Mouse (Mus musculus): Measurements from ENCODE around the gene Stub1. TPM values are rescaled to one million over a fixed set of nuclear protein-coding genes. Genes with fewer than 3 reads are reported as not detected.
A peak's percentile ranks its signal among the peaks of the same experiment; 100 is the strongest.

Gene Stub1
- total RNA-seq, 2 experiments from 2014 or later: 138 to 157 TPM

DNA sequence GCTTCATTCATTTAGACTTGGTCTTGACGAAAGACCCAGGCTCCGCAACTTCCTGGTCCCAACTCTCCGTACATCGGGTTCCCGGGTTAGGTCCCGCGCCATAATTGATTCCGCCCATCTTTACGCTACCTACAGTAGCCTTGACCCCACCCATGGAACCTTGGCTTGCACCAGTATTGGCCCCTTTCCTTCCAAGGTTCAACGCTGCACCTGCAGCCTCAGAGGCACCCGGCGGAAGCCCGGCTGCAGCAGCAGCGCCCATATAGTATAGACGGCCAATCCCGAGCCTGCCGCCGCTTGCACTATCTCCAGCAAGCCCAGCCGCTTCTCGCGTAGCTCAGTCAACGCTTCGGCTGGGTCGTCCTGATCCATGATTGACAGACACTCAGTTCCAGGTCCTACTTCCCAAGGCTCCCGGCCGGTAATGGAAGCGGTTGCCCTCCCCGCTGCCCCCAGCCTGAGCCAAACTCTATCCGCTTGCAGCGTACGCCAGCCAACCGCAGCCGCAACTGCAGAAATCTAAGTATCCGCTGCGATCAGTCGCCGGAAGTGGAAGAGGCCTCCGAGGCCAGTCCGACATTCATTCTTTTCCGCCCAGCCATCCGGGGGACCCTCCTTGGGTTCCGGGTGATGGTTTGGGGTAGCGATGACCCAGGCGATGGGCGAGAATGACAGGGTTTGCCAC lies 41.2 kb downstream of the Stub1 start:
- peak; percentile 92 for DNase-seq

DNA sequence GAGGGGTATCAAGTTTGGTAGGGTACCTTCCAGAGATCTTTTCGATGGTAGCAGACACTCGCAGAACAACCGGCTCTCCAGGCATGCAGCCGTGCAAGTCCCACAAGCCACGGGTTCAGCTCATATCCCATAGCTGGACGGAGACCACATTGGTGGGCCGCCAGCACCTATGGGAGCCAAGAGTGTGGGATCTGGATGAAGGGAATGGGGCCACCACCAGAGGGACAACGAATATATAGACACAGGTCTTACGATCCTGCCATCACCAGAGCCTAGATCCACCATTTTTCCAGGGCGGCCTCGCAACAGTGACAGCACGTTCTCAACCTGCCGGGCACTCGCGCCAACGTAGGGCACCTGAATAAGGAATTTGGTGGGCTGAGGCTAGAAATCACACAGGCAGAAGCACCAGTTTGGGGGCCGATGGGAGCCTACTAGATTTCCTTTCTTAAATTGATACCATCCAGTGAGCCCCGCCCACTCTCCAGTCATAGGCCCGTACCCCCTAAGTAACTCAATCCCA lies 41.8 kb downstream of the Stub1 start:
- no peak for DNase-seq

DNA sequence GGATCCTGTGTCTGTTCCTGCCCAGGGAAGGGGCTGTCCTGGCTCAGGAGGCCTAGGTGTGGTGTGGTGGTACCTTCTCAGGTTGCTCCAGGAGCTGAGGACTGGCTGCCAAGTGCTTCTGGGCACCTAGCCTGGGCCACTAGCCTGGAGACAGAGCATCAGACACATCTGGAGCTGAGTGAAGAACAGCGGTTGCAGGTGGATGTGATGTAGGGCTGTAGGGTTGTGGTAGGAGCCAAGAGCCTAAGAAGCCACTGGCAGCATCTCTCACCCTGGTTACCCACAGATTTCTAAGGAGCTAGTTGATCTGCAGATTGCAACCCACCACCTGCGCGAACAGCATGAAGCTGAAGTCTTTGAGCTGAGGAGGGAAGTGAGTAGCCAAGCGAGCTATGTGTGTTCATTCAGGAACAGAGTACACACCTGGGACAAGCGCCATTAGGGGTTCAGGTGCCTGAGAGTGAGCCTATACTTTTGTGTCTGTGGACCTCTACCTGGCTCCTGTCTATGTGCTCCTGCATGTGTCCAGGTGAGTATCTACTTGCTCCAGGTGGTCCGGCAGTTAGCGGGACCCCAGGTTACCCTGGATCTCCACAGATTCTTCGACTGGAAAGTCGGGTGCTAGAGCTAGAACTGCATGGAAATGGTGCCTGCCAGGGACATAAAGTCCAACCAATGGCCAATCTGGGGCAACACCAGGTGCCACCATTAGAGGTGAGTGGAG lies 46.3 kb downstream of the Stub1 start:
- DNase-seq: no peak

DNA sequence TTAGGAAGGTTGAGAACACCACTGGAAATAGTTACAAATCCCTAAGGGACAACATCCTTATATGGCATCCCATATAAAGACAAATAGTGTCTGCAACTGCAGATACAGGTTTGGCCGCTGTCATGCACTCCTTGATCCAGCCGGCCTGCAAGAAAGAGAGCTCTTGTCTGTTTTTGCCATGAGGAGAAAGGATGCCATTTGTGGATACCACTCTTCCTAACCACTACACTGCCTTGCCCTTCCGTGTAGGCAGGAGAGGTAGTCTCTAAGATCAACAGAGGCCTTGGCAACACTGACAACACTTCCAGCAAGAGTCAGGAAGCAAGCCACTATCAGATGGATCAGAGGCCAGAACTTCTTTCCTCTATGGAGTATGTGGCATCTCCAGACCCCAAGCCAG lies 46.9 kb downstream of the Stub1 start, which contains the start of gene Ccdc78:
Gene Ccdc78, plus strand, starts transcription at position 301 of the 400 bp plus-strand sequence.
- DNase-seq: no peak

DNA sequence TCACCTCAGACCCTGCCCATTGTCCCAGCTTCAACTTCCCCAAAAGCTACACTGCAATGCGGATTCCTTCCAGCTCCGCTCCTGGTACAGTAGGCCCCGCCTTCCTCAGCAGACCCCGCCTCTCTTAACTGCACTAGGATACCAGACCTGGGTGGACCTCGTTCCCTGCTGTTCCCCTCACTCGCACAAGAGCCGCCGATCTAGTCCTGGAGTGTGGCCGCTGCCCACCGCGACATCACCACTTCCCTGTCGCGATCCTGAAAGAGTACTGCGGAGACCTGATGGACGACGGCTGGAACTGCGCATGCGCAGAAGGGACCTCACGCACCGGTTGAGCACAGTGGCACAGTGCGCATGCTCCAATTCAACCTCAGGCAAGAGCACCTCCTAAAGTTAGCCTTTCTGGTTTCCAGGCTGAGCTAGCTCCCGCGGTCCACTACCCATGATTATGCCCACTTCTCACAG lies 47.9 kb downstream of the Stub1 start, which contains the start of gene Haghl:
Gene Haghl, minus strand, starts transcription at position 393 of the 465 bp plus-strand sequence.
- DNase-seq: peak; percentile 95

DNA sequence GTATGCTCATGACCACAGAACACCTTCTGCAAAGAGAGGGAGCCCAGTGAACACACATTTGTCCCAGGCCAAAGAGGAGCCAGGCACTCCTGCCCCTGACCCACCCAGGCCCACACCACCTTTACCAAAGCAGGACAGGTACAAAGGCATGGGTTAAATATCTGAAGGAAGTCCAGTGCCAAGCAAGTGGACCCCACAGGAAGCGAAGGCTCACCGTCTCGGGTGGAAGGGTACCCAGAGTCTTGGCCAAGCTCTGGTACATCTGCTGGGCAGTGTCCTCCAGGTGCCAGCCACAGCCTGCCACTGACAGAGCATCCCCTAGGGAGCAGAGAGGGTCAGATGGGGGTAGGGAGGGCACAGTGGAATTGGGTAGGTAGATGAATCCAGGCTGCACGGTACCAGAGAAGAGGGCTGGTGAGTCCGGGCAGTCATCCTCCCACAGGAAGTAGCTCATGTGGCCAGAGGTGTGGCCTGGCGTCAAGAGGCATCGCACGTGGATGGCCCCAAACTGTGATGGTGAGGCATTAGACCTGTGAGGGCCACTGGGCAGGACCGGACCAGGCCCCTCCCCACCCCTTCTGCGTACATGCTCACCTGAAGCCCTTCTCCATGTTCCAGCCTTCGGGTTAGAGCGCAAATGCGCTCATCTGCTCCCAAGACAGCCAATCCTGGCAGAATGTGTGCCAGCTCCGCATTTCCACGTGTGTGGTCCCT lies 49.2 kb downstream of the Stub1 start:
- no peak for DNase-seq

DNA sequence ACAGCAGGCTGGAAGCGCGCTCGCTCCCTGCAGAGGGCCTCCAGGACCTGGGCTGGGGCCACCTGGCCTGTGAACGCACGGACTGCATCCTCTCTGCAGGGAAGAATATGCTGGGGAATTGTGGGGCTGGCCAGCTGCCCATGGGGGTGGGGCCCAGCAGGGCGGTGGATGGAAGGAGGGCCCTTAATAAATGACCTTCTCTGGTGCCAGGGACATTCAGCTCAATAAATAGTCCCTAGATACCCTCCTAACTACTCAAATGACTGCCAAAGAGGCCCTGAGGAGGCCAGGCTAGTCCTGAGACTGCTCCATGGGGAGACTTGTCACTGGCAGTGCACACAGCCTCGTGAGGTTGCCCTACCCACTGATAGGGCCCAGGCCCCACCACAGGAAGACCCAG lies 50.1 kb downstream of the Stub1 start:
- peak; percentile 89 for DNase-seq

DNA sequence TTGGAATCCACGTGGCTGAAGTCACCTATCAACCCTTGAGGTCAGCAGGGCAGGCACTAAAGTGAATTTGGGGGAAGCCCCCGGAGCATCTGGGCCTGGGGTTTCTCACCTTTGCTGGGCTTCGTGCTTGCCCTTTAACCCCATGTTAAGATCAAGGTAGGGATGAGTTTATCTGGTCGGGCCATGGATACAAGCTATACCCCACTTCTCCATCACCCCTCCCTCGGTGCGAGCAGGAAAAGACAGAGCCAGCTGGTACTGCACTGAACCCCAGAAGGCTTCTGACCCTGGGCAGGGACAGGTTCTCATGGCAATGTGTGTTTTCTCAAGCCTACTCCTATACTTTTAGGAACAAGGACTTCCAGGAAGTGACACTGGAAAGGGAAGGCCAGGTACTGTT lies 51.9 kb downstream of the Stub1 start:
- DNase-seq: no peak

Small RNA genes within 50 kb of the gene (microRNA-seq; reads per million reads assigned to microRNA genes)
- gene Mir3082: 4.6 reads per million, percentile 3 among the genes with 10 or more reads in this experiment
- 1.4 reads per million for gene Mir6966

Other genes starting within 250 kb of the Stub1 start
- gene Gng13, start 116.2 kb downstream of the Stub1 start, total RNA-seq (2021): under 1 TPM in 1 of 2 experiments, not detected in 1; 0.70 TPM
- 10 to 100 TPM in 1 of 2 experiments, 1 to 10 TPM in 1; 7.9 to 11.2 TPM for gene Chtf18, start 106.0 kb downstream of the Stub1 start, total RNA-seq (2021)
- gene Rpusd1, start 105.7 kb downstream of the Stub1 start, total RNA-seq (2021): 10 to 100 TPM in 1 of 2 experiments, 1 to 10 TPM in 1; 9.5 to 11.0 TPM
- gene Mslnl, start 97.4 kb downstream of the Stub1 start, total RNA-seq (2021): not detected
- 10 to 100 TPM; 13.6 to 19.0 TPM for gene Msln, start 79.0 kb downstream of the Stub1 start, total RNA-seq (2021)
- gene Narfl, start 59.6 kb downstream of the Stub1 start, total RNA-seq (2021): 10 to 100 TPM; 31.9 to 39.7 TPM
- 10 to 100 TPM; 22.5 to 35.3 TPM for gene Haghl, start 47.7 kb downstream of the Stub1 start, total RNA-seq (2021)
- not detected for gene Ccdc78, start 46.8 kb downstream of the Stub1 start, total RNA-seq (2021)
- gene Fam173a, start 40.5 kb downstream of the Stub1 start, total RNA-seq (2021): 10 to 100 TPM; 63.1 to 76.4 TPM
- gene AC134908.4, start 37.7 kb downstream of the Stub1 start, total RNA-seq (2021): under 1 TPM in 1 of 2 experiments, not detected in 1; 0.48 TPM
- gene Metrn, start 36.3 kb downstream of the Stub1 start, total RNA-seq (2021): 10 to 100 TPM; 28.0 to 45.1 TPM
- gene Fbxl16, start 24.3 kb downstream of the Stub1 start, total RNA-seq (2021): 10 to 100 TPM; 11.6 to 14.5 TPM
- 10 to 100 TPM; 17.6 to 23.1 TPM for gene Wdr24, start 9.8 kb downstream of the Stub1 start, total RNA-seq (2021)
- 10 to 100 TPM; 54.9 to 62.3 TPM for gene Jmjd8, start 4.5 kb downstream of the Stub1 start, total RNA-seq (2021)
- 10 to 100 TPM; 11.9 to 14.6 TPM for gene Rhbdl1, start 3.9 kb upstream of the Stub1 start, total RNA-seq (2021)
- gene Gm20683, start 8.4 kb upstream of the Stub1 start, total RNA-seq (2021): 10 to 100 TPM in 1 of 2 experiments, 1 to 10 TPM in 1; 7.0 to 12.3 TPM
- 10 to 100 TPM; 71.6 to 98.5 TPM for gene Rhot2, start 11.4 kb upstream of the Stub1 start, total RNA-seq (2021)
- gene Wdr90, start 28.1 kb upstream of the Stub1 start, total RNA-seq (2021): 10 to 100 TPM; 17.5 to 24.1 TPM
- 100 to 1,000 TPM; 319 to 366 TPM for gene Mcrip2, start 35.4 kb upstream of the Stub1 start, total RNA-seq (2021)
- 10 to 100 TPM; 66.8 to 69.2 TPM for gene Mettl26, start 41.7 kb upstream of the Stub1 start, total RNA-seq (2021)
- gene Wfikkn1, start 47.5 kb upstream of the Stub1 start, total RNA-seq (2021): 1 to 10 TPM in 1 of 2 experiments, under 1 TPM in 1; 0.78 to 2.7 TPM
- 10 to 100 TPM; 16.9 to 25.6 TPM for gene Rab40c, start 86.3 kb upstream of the Stub1 start, total RNA-seq (2021)
- 100 to 1,000 TPM; 101 to 118 TPM for gene Pigq, start 111.5 kb upstream of the Stub1 start, total RNA-seq (2021)
- 1 to 10 TPM in 1 of 2 experiments, under 1 TPM in 1; 0.30 to 1.4 TPM for gene Nhlrc4, start 111.6 kb upstream of the Stub1 start, total RNA-seq (2021)
- not detected for gene A930017K11Rik, start 119.2 kb upstream of the Stub1 start, total RNA-seq (2021)
- 10 to 100 TPM; 15.8 to 16.2 TPM for gene Capn15, start 152.4 kb upstream of the Stub1 start, total RNA-seq (2021)
- 10 to 100 TPM; 15.3 to 23.8 TPM for gene Rab11fip3, start 236.2 kb upstream of the Stub1 start, total RNA-seq (2021)